Mouse (Mus musculus): ENCODE measurements around the gene Intu.

Gene Intu

DNA sequence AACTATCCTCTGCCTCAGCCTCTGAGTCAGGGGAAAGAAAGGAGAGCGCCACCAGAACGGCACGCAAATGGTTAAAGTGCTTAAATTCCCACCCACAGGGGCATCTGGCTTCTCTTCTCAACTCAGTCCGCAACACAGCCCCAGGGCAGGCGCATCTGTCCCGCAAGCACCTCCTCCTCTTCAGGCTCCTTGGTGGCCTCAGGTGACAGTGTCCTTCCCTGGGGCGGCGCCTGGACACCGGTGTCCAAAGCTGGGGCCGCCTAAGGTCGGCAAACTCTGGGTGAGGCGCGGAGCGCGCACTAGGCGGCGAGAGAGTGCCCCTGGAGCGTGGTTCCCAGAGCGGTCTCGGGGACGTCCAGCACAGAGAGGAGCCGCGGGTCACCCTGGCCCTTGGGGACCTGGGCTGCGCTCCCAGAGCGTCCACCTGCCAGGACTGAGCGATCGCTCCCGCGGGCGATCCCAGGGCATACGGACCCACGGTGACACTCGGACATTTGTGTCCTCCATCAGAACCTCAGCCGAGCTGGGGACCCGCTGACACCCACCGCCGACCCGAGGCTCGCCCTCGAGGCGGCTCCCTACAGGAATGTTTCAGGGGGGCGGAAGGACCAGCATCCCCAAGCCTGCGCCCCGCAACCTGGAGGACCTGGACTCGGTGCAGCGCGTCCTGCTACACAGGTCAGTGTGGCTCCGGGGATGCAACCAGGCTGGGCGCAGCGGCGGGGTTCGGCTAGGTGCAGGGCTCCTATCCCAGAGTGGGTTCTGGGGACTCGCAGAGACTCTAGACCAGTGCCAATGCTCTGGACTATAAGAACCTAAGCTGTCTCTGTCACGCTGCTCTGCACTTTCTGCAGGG lies at the start of gene Intu:
Gene Intu (plus strand): TSS at position 1 of the 856 bp plus-strand sequence.
- DNase-seq (ENCODE audit: low read depth in 2 of 2, low spot score in 2 of 2) = no peak

GRCm38 (mm10) chr3:40483221-40483654 lies 47.8 kb upstream of the Intu start:
- no peak for DNase-seq (ENCODE audit: low read depth in 2 of 2, low spot score in 2 of 2)

DNA sequence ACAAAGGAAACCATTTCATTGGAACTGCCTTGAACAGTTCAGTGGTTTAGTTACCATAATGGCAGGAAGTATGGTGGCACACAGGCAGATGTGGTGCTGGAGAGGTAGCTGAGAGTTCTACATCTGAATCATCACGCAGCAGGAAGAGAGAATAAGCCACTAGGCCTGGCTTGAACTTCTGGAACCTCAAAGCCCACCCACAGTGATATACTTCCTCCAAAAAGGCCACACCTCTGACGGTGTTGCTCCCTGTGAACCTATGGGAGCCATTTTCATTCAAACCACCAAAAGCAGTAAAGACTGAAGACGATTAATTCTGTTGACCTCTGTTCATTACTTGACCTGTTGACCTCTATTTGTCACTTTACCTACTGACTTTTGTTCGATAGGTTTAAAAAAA lies 43.7 kb upstream of the Intu start:
- no peak for DNase-seq (ENCODE audit: low read depth in 2 of 2, low spot score in 2 of 2)

- no peak for DNase-seq (ENCODE audit: low read depth in 2 of 2, low spot score in 2 of 2)
These were observed 39.3 kb upstream of the Intu start for GRCm38 (mm10) chr3:40491742-40492141.

DNA sequence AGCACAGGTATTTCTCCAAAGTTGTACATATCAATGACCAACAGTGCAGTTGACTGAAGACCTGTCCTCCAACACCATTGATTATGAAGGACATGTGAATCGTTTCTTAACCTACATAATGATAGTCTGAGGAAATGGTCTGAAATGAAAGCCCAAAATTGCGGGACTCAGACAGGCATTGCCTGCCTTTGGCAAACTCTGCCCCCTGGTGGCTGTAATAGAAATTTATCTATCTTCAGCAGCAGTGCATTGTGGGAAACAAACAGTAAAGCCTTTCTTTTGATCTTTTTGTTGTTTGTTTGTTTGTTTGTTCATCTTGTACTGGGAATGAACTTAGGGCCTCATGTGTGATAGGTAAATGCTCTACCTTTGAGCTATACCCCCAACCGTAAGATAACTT lies 32.2 kb upstream of the Intu start:
- DNase-seq (ENCODE audit: low read depth in 2 of 2, low spot score in 2 of 2) = no peak

DNA sequence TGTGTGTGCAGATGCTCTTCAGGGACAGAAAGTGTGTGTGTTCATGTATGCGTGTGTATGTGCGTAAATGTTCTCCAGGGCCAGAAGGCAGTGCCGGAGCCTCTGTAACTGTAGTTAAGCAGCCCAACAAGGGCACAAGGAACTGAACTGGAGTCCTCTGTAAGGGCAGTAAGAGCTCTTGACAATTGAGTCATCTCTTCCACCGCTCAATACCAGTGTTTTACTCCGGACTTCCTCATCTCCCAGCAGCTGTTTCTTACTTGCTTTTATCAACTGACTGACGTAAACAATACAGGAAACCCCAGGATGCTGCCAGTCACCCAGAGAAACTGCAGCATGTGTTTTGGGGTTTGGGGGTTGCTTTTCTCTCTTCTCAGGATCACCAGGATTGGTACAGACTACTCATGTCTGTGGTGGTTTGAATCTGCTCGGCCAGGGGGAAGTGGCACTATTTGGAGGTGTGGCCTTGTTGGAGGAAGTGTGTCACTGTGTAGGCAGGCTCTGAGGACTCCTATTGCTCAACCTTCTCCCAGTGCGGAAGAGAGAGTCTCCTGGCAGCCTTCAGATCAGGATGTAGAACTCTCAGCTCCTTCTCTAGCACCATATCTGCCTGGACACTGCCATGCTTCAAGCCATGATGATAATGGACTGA lies 30.8 kb upstream of the Intu start:
- no peak for DNase-seq (ENCODE audit: low read depth in 2 of 2, low spot score in 2 of 2)

DNA sequence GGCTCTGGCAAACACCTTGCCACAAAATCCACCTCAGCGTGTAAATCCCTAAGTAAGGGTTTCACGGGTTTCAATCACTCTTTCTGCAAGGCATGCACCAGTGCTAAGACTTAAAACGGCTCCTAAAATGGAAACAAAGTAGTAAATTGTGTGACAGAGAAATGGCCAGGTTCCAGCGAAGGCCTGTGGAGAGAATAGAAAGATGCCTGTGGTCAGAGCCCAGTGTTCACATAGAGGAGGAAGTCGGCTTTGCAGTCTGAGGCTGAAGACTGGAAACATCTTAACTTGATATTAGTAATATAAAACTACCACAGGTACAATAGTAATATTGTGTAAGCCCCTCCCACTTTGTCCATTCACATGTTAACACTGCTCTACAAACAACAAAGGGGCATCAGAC lies 26.7 kb upstream of the Intu start:
- DNase-seq (ENCODE audit: low read depth in 2 of 2, low spot score in 2 of 2) = no peak

- DNase-seq (ENCODE audit: low read depth in 2 of 2, low spot score in 2 of 2) = no peak
These were observed 25.6 kb upstream of the Intu start for GRCm38 (mm10) chr3:40505451-40506014.

DNA sequence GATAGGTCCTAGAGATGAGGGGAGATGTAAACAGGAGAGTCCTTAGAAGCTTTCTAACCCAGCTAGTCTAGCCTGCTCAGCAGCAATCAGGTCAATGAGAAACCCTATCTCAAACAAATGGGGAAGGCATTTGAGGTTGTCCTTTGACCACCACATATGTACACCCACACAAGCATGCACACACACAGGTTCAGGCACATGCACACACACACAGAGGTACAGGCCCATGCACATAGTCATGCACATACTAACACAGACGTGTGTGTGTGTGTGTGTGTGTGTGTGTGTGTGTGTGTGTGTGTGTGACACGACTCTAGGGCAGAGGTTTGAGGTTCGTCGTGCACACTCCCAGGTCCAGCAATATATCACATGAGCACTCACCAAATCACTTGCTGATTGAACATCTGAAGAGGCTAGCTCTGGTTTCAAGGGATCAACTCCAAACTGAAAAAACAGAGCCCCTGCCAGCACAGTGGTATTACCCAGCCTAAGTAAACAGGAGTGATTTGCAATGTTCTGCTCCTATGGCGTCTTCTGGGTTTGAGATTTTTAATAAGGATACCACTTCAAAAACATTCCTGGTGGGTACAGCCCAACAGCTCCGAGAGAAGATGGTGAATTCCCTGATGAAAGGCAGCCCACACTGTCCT lies 22.0 kb upstream of the Intu start:
- DNase-seq (ENCODE audit: low read depth in 2 of 2, low spot score in 2 of 2) = no peak

- DNase-seq (ENCODE audit: low read depth in 2 of 2, low spot score in 2 of 2) = no peak
These were observed 20.5 kb upstream of the Intu start for GRCm38 (mm10) chr3:40510567-40510966.

DNA sequence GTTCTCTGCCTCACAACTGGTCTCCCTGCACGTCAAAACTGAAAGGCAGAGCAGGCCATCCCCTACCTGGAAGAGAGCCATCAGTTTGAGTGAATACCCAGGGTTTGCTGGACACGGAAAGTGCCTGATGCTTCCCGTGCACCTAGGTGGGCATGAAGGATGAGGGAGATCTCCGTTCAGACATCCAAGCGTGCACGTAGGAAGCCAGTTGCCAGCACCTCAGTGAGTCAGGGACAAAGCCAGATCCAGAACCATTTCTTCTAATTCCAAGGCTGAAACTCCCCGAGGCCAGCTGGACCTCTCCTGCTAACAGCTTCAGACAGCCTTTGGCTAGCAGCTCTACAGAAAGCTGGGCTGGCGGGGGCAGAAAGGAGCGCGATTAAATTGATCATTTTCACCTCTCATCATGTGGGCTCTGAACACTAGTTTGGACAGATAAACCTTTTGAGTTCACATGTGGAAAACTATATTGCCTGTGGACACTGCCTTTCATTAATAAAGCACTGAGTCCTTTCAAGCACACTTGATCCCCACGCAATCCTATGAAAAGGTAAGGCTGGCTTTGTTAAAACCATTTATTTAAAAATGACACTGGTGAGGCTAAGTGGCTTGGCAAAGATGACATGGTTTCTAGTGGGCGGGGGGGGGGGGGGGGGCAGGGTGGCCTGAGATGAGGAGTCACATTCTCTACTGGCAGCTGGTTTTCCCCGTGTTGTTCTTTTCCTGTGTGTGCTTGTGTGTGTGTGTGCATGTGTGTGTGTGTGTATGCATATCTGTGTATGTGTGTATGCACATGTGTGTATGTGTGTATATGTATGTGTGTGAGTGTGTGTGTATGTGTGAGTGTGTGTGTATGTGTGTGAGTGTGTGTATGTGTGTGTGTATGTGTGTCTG lies 17.9 kb upstream of the Intu start:
- DNase-seq (ENCODE audit: low read depth in 2 of 2, low spot score in 2 of 2) = no peak

GRCm38 (mm10) chr3:40518240-40518639 lies 12.8 kb upstream of the Intu start:
- no peak for DNase-seq (ENCODE audit: low read depth in 2 of 2, low spot score in 2 of 2)

GRCm38 (mm10) chr3:40519555-40519954 lies 11.5 kb upstream of the Intu start:
- no peak for DNase-seq (ENCODE audit: low read depth in 2 of 2, low spot score in 2 of 2)

DNA sequence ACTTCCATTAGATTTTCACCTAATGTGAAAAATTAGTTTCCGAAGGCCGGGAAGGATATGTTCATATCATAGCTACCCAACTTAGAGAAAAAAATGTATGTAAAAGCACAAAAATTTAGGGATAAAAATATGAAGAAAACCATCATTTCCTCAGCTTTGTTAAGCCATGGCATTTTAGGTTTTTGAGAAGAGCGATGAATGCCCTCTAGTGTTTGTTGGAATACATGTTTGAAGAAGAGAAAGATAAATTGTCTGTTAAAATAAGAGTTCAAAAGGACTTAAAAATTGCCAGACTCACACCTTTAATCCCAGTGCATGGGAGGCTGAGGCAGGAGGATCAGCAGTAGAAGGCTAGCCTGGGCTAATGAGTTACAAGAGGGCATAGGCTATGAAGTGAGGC lies 10.5 kb upstream of the Intu start:
- DNase-seq (ENCODE audit: low read depth in 2 of 2, low spot score in 2 of 2) = no peak

DNA sequence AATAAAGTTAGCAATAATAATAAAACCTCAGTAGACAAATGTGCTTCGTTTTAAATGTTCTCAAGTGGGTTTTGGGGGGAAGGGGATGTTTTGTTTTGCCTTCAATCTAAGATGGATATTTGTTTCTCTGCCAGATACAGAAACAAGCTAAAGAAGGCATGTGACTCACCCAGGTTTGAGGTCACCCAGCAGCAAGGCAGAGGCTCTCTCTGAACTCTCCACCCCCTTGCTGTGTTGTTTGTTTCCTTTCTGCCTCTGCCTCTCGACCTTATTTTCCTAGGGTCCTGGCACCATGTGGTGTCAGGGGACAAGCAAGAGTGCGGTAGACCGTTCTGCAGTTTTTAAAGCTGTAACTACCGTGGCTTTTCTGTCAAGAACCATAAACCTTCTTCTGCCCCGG lies 8.6 kb upstream of the Intu start:
- no peak for DNase-seq (ENCODE audit: low read depth in 2 of 2, low spot score in 2 of 2)

DNA sequence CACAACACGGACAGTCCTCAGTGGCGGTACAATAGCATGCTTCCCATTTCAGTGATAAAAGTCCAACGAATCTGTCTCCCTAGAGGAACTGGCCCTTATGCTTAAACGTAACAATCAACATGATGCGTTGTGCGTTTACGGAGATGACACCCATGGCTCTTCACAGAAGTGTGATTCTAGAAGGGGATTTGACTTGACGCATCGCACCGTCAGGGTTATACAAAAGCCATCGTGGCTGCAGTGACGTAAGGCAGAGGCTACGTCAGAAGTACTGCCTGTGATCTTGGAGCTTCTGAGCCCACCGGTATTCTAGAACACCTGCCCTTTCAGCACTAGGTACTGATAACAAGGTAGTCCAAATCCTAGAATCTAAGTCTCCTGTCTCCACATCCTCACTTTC lies 8.2 kb upstream of the Intu start:
- DNase-seq (ENCODE audit: low read depth in 2 of 2, low spot score in 2 of 2) = no peak

DNA sequence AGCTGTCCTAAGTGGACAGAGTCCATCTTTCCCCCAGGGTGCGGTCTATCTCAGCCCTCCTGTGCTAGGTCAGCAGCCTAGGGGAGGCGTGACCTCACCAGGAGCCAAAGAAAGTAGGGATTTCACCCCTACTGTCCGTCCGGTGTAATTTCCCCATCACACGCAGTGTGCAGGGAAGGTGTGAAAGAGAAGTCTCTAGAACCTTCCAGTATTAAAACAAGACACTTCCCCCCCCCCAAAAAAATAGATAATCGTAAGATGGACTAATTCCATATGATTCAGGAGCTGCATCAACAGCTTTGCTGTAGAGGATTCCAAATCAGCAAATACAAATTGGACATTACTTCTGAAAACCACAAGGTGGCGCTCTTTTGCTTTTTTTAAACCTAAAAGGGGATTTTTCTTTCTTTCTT lies 7.7 kb upstream of the Intu start:
- DNase-seq (ENCODE audit: low read depth in 2 of 2, low spot score in 2 of 2) = no peak

GRCm38 (mm10) chr3:40524841-40525240 lies 6.2 kb upstream of the Intu start:
- no peak for DNase-seq (ENCODE audit: low read depth in 2 of 2, low spot score in 2 of 2)

DNA sequence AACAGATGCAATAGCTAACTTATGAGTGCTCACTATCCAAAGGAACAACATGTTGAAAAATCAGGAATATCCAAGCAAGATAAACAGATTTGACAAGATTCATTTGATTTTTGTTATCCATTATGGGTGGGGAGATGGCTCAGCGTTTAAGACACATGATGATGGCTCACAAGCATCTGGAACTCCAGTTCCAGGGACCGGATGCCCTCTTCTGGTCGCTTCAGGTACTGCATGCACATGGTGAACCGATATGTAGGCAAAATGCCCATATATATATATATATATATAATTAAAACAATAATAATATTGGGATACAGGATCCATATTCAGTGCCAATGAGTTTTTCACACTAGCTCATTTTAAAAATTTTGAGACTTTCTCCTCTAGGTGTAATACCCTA lies 5.7 kb upstream of the Intu start:
- DNase-seq (ENCODE audit: low read depth in 2 of 2, low spot score in 2 of 2) = peak; percentile 58 to 69

DNA sequence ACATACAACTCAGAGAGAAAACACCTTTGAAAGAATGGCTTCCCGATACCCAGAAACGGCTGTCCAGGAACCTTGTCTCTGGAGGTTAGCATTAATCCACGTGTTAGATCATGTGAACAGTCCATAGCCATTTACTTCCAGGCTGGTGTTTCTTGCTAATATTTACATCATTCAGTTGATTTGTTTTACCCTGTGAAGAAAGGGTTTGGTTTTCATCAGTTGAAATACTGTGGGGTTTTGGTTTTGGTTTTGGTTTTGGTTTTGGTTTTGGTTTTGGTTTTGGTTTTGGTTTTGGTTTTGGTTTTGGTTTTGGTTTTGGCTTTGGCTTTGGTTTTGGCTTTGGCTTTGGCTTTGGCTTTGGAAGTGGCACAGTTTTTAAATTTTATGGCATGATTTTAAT lies 5.0 kb upstream of the Intu start:
- no peak for DNase-seq (ENCODE audit: low read depth in 2 of 2, low spot score in 2 of 2)

DNA sequence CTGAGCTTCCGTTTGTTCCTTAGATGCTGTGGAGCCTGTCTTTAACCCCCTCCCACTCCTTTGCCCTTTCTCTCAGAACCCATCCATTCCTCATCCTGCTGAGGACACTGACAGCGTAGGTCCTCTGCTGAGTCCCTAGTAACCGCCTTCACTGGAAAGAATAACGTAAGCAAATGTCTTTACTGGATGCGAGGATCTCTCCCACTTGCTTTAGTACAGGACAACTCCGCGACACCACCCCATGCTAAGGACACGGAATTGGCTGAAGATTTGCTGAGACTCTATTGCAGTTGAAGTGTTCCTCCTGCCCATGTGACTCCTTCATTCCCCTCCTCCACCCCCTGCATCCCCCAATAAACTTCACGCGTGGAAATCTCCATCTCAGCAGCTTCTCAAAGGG lies 3.9 kb upstream of the Intu start:
- no peak for DNase-seq (ENCODE audit: low read depth in 2 of 2, low spot score in 2 of 2)

Data from CD8-positive naive resting alpha-beta T cell, adult 2 months (primary cell).